Mouse (Mus musculus) monocyte, adult 5-6 weeks (primary cell): ENCODE results near the gene Csf3r. TPM values are rescaled to one million over a fixed set of nuclear protein-coding genes. Genes with fewer than 3 reads are reported as not detected.
"Not testable (repeated sequence)": the region's sequence is repeated elsewhere in the genome, so short reads cannot be mapped to it uniquely, and the experiment has no call there.

ENCODE experiments used
- ATAC-seq: fragments of 153-309, 156-312 bp; replicated peaks from 2 replicates; pipeline ENCODE4 v1.8.0; 2017; ENCODE audit warnings: mild to moderate bottlenecking; ENCODE audit not compliant: low TSS enrichment, insufficient number of reproducible peaks, severe bottlenecking, poor library complexity, low FRiP score
- total RNA-seq: library from RNA; stranded (forward); fragments of 200-1000, 200-491, 200-594 nt; gene quantifications from 3 replicates; pipeline ENCODE4 v1.2.3, GENCODE M21; 2017

The Csf3r gene
- total RNA-seq: 57.1 to 78.5 TPM (median 70.8 TPM) in 3 replicates

- ATAC-seq: peak; percentile 40
These were observed at the start of gene Csf3r for GRCm38 (mm10) chr4:126024303-126024900. Csf3r (plus strand) TSS chr4:126024550.

DNA sequence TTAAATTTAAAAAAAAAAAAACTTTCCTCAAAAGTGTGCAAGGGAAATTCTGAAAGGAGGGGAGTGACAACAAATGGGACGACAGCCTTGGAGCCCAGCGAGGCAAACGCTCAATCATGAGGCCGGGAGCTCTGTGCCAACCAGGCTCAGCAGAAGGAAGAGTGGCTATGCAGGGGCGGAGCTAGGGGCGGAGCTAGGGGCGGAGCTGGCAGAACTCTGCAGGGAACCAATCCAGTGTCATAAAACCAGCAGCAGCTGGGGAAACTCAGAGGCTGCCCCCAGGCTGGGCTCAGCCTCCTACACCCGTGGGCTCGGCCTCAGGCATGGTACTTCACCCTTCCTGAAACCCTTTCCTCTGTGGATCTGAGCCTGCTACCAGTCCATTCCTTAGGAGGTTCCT, 46.6 kb upstream of the Csf3r start:
- ATAC-seq: no peak

DNA sequence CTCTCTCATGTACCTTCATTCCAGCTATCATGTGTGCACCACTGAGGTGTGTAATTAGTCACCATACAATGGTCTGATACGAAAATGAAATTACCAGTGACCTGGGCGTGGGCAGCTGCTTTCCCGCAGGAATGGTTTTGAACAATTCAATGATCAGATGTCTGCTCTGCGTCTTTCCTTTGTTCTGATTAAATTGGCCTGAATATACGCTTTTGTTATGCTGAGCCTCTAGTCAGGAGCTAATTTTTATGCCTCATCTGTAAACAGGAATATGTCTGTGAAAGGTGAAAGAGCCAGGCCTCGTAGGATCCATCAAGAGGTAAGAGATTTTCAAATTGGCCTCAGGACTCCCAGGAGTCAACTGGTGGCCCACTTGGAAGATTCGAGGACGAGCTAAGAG, 41.1 kb upstream of the Csf3r start:
- ATAC-seq: no peak

GRCm38 (mm10) chr4:125985703-125986102, 38.6 kb upstream of the Csf3r start:
- ATAC-seq: not testable (repeated sequence)

- ATAC-seq: no peak
These were observed 37.3 kb upstream of the Csf3r start for GRCm38 (mm10) chr4:125987071-125987470.

GRCm38 (mm10) chr4:125989061-125989460, 35.3 kb upstream of the Csf3r start:
- no peak for ATAC-seq

- ATAC-seq: peak; percentile 83
These were observed 34.2 kb upstream of the Csf3r start for GRCm38 (mm10) chr4:125990143-125990542.

DNA sequence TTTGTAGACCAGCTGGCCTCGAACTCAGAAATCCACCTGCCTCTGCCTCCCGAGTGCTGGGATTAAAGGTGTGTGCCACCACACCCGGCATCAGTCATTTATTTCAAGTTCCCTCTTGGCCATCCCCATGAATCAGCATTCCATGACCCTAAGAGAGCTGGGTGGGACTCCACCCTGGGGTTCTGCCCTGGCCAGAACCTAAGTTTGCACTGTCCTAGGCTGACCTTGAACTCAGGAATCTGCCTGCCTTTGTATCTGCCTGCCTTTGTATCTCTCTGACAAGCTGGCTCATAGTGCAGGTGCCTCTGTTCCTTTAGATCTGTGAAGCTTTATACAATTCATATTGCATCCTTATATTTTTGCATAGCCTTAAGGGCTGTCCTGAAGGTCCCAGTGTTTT, 32.1 kb upstream of the Csf3r start:
- no peak for ATAC-seq

- ATAC-seq: no peak
These were observed 31.4 kb upstream of the Csf3r start for GRCm38 (mm10) chr4:125992906-125993305.

DNA sequence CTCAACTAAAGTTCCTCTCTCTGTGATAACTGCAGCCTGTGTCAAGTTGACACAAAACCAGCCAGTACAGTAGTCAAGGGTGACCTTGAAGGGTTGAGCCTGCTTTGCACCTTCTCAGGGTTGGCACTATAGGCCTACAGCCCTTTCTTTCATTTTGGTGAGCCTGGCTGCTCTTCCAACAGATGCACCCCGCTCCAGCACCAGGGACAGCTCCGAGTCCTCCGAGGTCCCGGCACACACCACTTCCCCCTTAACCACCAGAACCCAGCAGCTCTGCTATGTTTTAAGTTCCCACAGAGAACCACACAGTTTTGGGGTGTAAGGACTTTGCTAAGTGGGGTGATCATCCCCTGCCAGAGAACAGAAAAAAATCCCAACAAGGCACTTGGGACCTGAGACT, 27.8 kb upstream of the Csf3r start:
- ATAC-seq: no peak; the same call in 1 of the 2 replicates

- no peak for ATAC-seq
These were observed 26.5 kb upstream of the Csf3r start for GRCm38 (mm10) chr4:125997826-125998225.

DNA sequence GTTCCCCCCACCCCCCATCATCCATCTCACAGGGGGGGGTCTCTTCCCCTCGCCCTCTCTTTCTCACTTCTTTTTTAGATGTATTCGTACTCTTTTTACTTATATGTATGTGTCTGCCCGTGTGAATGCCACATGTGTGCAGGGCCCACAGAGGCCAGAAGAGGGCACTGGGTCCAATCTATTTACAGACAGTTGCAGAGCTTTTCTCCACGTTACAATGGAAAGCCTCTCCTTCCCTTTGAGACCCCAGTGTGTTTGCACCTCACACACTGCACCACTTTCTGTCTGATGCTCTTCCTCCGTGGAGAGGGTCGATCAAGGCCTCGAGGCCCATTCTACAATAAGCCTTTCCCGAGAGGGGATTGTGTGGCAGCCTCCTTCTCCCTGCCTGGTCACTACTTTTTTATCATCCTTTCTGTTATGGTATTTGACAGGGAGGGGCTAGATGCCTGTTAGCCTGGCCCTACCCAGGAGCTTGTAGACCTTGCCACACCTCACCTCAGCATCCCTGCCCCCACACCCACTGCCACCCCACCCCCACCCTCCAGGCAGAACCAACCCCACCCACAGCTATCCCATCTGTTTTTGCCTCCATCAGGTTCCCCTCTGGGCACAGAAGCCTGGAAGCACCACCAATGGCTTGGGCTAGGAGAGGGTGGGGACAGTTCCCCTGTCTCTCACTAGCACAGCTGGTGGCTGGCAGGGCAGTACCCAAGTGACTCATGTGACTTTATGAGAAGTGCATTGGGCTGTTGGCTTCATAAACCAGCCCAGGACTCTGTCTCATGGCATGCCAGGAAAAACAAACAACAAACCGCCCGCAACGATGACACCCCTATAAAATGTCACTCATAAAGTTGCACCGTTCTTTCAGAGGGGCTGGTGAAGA, 22.8 kb upstream of the Csf3r start:
- 0 out of 2 replicates have a peak, but pooled peaks have one; percentile 50 for ATAC-seq

- peak; percentile 48 for ATAC-seq
These were observed 6.5 kb upstream of the Csf3r start for GRCm38 (mm10) chr4:126017676-126018332.

GRCm38 (mm10) chr4:126018966-126019538, 5.3 kb upstream of the Csf3r start:
- peak; percentile 85 for ATAC-seq

- ATAC-seq: no peak
These were observed 1.5 kb downstream of the Csf3r start for GRCm38 (mm10) chr4:126025801-126026200.

GRCm38 (mm10) chr4:126027980-126028379, 3.6 kb downstream of the Csf3r start:
- no peak for ATAC-seq

DNA sequence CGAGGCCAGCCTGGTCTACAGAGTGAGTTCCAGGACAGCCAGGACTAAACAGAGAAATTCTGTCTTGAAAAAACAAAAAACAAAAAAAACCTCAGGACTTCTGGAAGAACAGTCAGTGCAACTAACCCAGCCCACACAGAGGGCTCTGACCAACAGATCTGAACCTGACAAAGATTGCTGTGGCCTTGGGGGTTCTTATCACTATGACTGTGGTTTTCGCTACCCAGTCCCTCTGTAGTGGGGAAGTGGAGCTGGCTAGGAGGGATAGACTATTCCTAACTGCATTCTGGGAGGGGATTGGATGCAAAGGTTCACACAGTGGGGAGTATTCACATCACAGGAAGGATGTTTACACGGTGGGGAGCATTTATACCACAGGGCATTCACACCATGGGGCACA, 4.7 kb downstream of the Csf3r start:
- no peak for ATAC-seq

DNA sequence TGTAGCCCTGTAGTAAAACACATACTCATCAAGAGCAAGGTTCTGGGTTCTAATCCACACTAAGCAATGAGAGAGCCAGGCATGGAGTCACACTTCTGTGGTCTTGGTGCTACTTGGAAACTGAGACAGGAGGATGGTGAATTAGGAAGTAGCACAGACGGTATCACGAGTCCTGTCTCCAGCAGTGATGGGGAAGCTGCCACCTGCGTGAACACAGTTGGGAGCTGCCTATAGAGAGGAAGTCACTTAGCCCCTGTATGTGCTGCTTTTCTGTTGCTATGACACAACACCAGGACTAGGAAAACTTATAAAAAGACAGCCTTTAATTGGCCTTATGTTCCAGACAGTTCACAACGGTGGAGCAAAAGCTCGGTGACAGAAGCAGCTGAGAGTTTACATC, 6.4 kb downstream of the Csf3r start:
- ATAC-seq: no peak

DNA sequence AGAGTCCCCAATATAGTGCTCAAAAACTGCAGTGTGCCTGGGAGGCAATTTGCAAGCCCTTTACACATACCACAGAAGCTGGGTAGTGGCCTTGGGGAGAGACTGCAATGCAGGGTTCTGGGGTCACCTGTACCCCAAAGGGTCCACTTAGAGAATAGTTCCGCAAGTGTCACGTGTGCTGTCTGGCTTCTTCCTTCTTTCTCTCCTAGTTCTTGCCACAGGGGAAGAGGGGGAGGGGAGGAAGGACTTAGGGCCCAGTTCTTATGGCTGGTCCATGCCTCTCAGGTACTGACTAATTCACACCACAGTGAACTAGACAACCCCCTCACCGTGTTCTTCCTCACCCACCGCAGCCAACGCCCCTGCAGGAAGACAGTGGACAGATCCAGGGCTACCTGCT, 11.1 kb downstream of the Csf3r start:
- ATAC-seq: 0 out of 2 replicates have a peak, but pooled peaks have one; percentile 18
